Mouse (Mus musculus) forebrain, embryonic 12.5 days (tissue): ENCODE results near the gene Hoxb8. TPM values are rescaled to one million over a fixed set of nuclear protein-coding genes. Genes with fewer than 3 reads are reported as not detected.

Experiments
- ATAC-seq: fragments of 200-750 bp; cut with Nextera tagmentation; 2 replicates; pipeline ENCODE4 v1.8.0; 2017; ENCODE audit warnings: moderate TSS enrichment; ENCODE audit not compliant: low FRiP score
- H3K27ac ChIP-seq: fragments of 300-500 bp; sonication (generic); 2 replicates; pipeline ENCODE4 v1.5.1; 2016; ENCODE audit warnings: mild to moderate bottlenecking
- H3K27me3 ChIP-seq: fragments of 300-500 bp; sonication (generic); 2 replicates; pipeline ENCODE4 v1.6.1; 2016; ENCODE audit warnings: mild to moderate bottlenecking
- H3K36me3 ChIP-seq: fragments of 300-500 bp; sonication (generic); replicated peaks from 2 replicates; pipeline ENCODE4 v1.6.1; 2016; ENCODE audit warnings: mild to moderate bottlenecking
- H3K4me1 ChIP-seq: fragments of 300-500 bp; sonication (generic); 2 replicates; pipeline ENCODE4 v1.6.1; 2016
- H3K4me2 ChIP-seq: fragments of 300-500 bp; sonication (generic); 2 replicates; pipeline ENCODE4 v1.6.1; 2016; ENCODE audit warnings: mild to moderate bottlenecking, moderate library complexity
- H3K4me3 ChIP-seq: fragments of 300-500 bp; sonication (generic); replicated peaks from 2 replicates; pipeline ENCODE4 v1.5.1; 2016; ENCODE audit warnings: mild to moderate bottlenecking
- H3K9ac ChIP-seq: fragments of 300-500 bp; sonication (generic); 2 replicates; pipeline ENCODE4 v1.6.1; 2016; ENCODE audit warnings: mild to moderate bottlenecking
- H3K9me3 ChIP-seq: fragments of 300-500 bp; sonication (generic); 2 replicates; pipeline ENCODE4 v1.6.1; 2016
- WGBS: fragments of 180-500 bp; shearing (Covaris S2); methylation state at CpG from one replicate; pipeline ENCODE4 v1.1.7; 2016; 5-methylcytosine and 5-hydroxymethylcytosine counted together
- polyA plus RNA-seq: library from polyadenylated mRNA; unstranded; fragments of >200 nt; fragmentation: Nextera tagmentation; extraction: Ambion mirVana; gene quantifications from 2 replicates; pipeline ENCODE4 v1.2.1, GENCODE M21; 2016

The Hoxb8 gene
- polyA plus RNA-seq, 1 experiment from 2014 or later = not detected

- under 1% methylated on average over 52 of the region's 52 CpGs for WGBS
- H3K4me3 ChIP-seq = 0 out of 2 replicates have a peak overlapping the region, but pooled peaks have one; percentile 10
Measured at GRCm38 (mm10) chr11:96271541-96272011, 10.1 kb upstream of the Hoxb8 start.

GRCm38 (mm10) chr11:96272024-96272921 lies 9.4 kb upstream of the Hoxb8 start:
- under 1% methylated on average over 52 of the region's 58 CpGs for WGBS
- no peak overlapping the region for H3K4me3 ChIP-seq
- H3K27me3 ChIP-seq = peaks cover 97% of the 10 kb centered on the region

More at GRCm38 (mm10) chr11:96271541-96272011, 10.1 kb upstream of the Hoxb8 start:
- peaks cover 97% of the 10 kb centered on the region for H3K27me3 ChIP-seq
- H3K36me3 ChIP-seq = no peaks in the 10 kb centered on the region
- no peaks in the 10 kb centered on the region for H3K9me3 ChIP-seq
- peaks cover 7% of the 10 kb centered on the region; the same call in 1 of the 2 replicates for H3K4me1 ChIP-seq
- H3K4me2 ChIP-seq = no peak overlapping the region
- no peak for ATAC-seq
- H3K27ac ChIP-seq = no peak overlapping the region
- no peak overlapping the region for H3K9ac ChIP-seq

GRCm38 (mm10) chr11:96274428-96274827 lies 7.3 kb upstream of the Hoxb8 start:
- no peak overlapping the region for H3K9ac ChIP-seq
- no peak for ATAC-seq
- H3K9me3 ChIP-seq = no peaks in the 10 kb centered on the region
- no peak overlapping the region for H3K4me3 ChIP-seq
- H3K4me1 ChIP-seq = peaks cover 7% of the 10 kb centered on the region; the same call in 1 of the 2 replicates
- H3K27ac ChIP-seq = no peak overlapping the region
- H3K4me2 ChIP-seq = no peak overlapping the region
- 4% methylated on average over 10 of the region's 10 CpGs for WGBS
- H3K27me3 ChIP-seq = peaks cover 100% of the 10 kb centered on the region
- H3K36me3 ChIP-seq = no peaks in the 10 kb centered on the region

More at GRCm38 (mm10) chr11:96272024-96272921, 9.4 kb upstream of the Hoxb8 start:
- H3K9me3 ChIP-seq = no peaks in the 10 kb centered on the region
- H3K4me2 ChIP-seq = no peak overlapping the region
- no peak overlapping the region for H3K9ac ChIP-seq
- H3K27ac ChIP-seq = no peak overlapping the region
- H3K4me1 ChIP-seq = peaks cover 7% of the 10 kb centered on the region; the same call in 1 of the 2 replicates
- H3K36me3 ChIP-seq = no peaks in the 10 kb centered on the region
- ATAC-seq = no peak

GRCm38 (mm10) chr11:96275896-96276295 lies 5.8 kb upstream of the Hoxb8 start:
- 2% methylated on average over 4 of the region's 4 CpGs for WGBS
- no peak overlapping the region for H3K4me2 ChIP-seq

GRCm38 (mm10) chr11:96277151-96278044 lies 4.3 kb upstream of the Hoxb8 start:
- H3K4me2 ChIP-seq = no peak overlapping the region
- H3K9ac ChIP-seq = no peak overlapping the region
- peaks cover 99% of the 10 kb centered on the region for H3K27me3 ChIP-seq
- H3K36me3 ChIP-seq = no peaks in the 10 kb centered on the region
- H3K27ac ChIP-seq = no peak overlapping the region
- peaks cover under 1% of the 10 kb centered on the region; the same call in 1 of the 2 replicates for H3K4me1 ChIP-seq
- no peak for ATAC-seq
- no peak overlapping the region for H3K4me3 ChIP-seq
- no peaks in the 10 kb centered on the region for H3K9me3 ChIP-seq
- 3% methylated on average over 35 of the region's 35 CpGs for WGBS

More at GRCm38 (mm10) chr11:96275896-96276295, 5.8 kb upstream of the Hoxb8 start:
- Histone ChIP-seq H3K9me3 (no peaks in the 10 kb centered on the region), H3K36me3 (no peaks in the 10 kb centered on the region), H3K27me3 (peaks cover 100% of the 10 kb centered on the region), H3K4me1 (peaks cover 7% of the 10 kb centered on the region; the same call in 1 of the 2 replicates), H3K9ac (no peak overlapping the region), H3K4me3 (no peak overlapping the region), H3K27ac (no peak overlapping the region)
- no peak for ATAC-seq

GRCm38 (mm10) chr11:96278324-96278723 lies 3.4 kb upstream of the Hoxb8 start:
- H3K27me3 ChIP-seq = peaks cover 99% of the 10 kb centered on the region
- H3K27ac ChIP-seq = no peak overlapping the region
- H3K36me3 ChIP-seq = no peaks in the 10 kb centered on the region
- no peak overlapping the region for H3K9ac ChIP-seq
- no peaks in the 10 kb centered on the region for H3K9me3 ChIP-seq
- WGBS = 14% methylated on average over 13 of the region's 14 CpGs
- ATAC-seq = no peak
- H3K4me2 ChIP-seq = no peak overlapping the region
- no peak overlapping the region for H3K4me3 ChIP-seq
- H3K4me1 ChIP-seq = no peaks in the 10 kb centered on the region

GRCm38 (mm10) chr11:96278773-96279172 lies 2.9 kb upstream of the Hoxb8 start:
- ATAC-seq = no peak
- H3K9me3 ChIP-seq = no peaks in the 10 kb centered on the region
- no peaks in the 10 kb centered on the region for H3K36me3 ChIP-seq
- H3K4me1 ChIP-seq = no peaks in the 10 kb centered on the region
- no peak overlapping the region for H3K4me2 ChIP-seq
- H3K27ac ChIP-seq = no peak overlapping the region
- 1% methylated on average over 9 of the region's 9 CpGs for WGBS
- H3K9ac ChIP-seq = no peak overlapping the region
- H3K4me3 ChIP-seq = no peak overlapping the region
- peaks cover 99% of the 10 kb centered on the region for H3K27me3 ChIP-seq

- Histone ChIP-seq H3K27me3 (peaks cover 99% of the 10 kb centered on the region), H3K9ac (no peak overlapping the region), H3K36me3 (no peaks in the 10 kb centered on the region), H3K27ac (no peak overlapping the region), H3K4me2 (no peak overlapping the region), H3K4me3 (no peak overlapping the region), H3K4me1 (peaks cover 8% of the 10 kb centered on the region; the same call in 1 of the 2 replicates), H3K9me3 (no peaks in the 10 kb centered on the region)
- 3% methylated on average over 31 of the region's 31 CpGs for WGBS
- no peak for ATAC-seq
Measured at GRCm38 (mm10) chr11:96279421-96280233, 2.1 kb upstream of the Hoxb8 start.

- Histone ChIP-seq H3K4me2 (no peak overlapping the region), H3K4me1 (peaks cover 11% of the 10 kb centered on the region; the same call in 1 of the 2 replicates), H3K27me3 (peaks cover 99% of the 10 kb centered on the region), H3K27ac (no peak overlapping the region), H3K9ac (no peak overlapping the region), H3K9me3 (no peaks in the 10 kb centered on the region), H3K4me3 (no peak overlapping the region), H3K36me3 (no peaks in the 10 kb centered on the region)
- ATAC-seq = no peak
- 7% methylated on average over 8 of the region's 8 CpGs for WGBS
Measured at GRCm38 (mm10) chr11:96280399-96281378, 1.0 kb upstream of the Hoxb8 start.

- Histone ChIP-seq H3K36me3 (no peaks in the 10 kb centered on the region), H3K4me3 (no peak overlapping the region), H3K4me1 (peaks cover 11% of the 10 kb centered on the region; the same call in 1 of the 2 replicates), H3K4me2 (no peak overlapping the region), H3K27ac (no peak overlapping the region), H3K9ac (no peak overlapping the region), H3K9me3 (no peaks in the 10 kb centered on the region), H3K27me3 (peaks cover 99% of the 10 kb centered on the region)
- no peak for ATAC-seq
- 4% methylated on average over 18 of the region's 18 CpGs for WGBS
Measured at GRCm38 (mm10) chr11:96281396-96281795, 309 bp upstream of the Hoxb8 start.
